Mouse (Mus musculus) spleen, adult 12 weeks (tissue): Measurements from ENCODE around the gene Actbl2.

Experiments used
- DNase-seq: peaks from one replicate; pipeline ENCODE4 v3.0.0; 2022; ENCODE audit warnings: low spot score

The Actbl2 gene

GRCm38 (mm10) chr13:111269789-111270335, 15.0 kb downstream of the Actbl2 start:
- no peak for DNase-seq

- no peak for DNase-seq
Observed at GRCm38 (mm10) chr13:111271868-111272267, 17.1 kb downstream of the Actbl2 start.

- no peak for DNase-seq
Observed at GRCm38 (mm10) chr13:111286461-111287385, 31.9 kb downstream of the Actbl2 start.

- DNase-seq, result no peak
Observed at GRCm38 (mm10) chr13:111291161-111291957, 36.5 kb downstream of the Actbl2 start.

- no peak for DNase-seq
Observed at GRCm38 (mm10) chr13:111291958-111292493, 37.2 kb downstream of the Actbl2 start.

DNA sequence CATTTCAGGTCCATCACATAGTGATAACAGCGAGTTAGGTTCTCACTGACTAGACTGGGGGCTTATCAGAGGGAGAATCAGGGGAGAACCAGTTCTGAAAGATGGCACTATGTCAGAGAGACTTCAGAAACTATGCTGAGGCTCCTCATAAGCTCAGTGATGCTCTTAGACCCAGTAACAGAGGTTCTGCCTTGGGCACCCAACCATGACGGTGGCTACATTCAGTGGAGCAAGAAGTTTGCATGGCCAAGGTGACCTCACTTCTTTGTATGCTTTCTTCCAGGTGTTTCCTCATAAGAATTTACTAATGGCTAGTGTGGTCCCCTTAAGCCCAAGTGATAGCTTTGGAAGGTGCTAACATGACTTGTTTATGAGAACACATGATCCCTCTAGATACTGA, 38.7 kb downstream of the Actbl2 start:
- DNase-seq, result no peak

DNA sequence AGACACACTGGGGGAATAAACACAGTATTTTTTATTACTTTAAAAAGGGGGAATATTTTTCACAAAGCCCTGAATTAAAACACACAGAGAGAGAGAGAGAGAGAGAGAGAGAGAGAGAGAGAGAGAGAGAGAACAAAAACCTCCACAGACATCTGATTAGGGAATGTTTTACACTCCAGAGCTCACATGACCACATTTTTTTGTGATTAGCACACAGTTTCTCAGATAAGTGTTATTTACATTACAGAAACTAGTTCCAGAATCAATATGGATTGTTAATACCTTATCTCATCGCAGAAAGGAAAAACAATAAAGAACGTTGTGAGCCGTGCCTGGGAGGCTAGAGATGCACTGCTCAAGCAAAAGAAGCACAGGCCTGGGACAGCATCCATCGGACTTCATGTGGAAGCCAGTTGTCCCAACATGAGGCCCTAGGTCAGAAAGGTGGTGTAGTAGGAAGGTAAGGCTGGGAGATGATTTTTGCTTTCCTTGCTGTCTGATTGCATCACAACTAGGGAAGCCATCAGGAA, 40.2 kb downstream of the Actbl2 start:
- DNase-seq, result no peak

GRCm38 (mm10) chr13:111296029-111296428, 41.2 kb downstream of the Actbl2 start:
- DNase-seq, result no peak

DNA sequence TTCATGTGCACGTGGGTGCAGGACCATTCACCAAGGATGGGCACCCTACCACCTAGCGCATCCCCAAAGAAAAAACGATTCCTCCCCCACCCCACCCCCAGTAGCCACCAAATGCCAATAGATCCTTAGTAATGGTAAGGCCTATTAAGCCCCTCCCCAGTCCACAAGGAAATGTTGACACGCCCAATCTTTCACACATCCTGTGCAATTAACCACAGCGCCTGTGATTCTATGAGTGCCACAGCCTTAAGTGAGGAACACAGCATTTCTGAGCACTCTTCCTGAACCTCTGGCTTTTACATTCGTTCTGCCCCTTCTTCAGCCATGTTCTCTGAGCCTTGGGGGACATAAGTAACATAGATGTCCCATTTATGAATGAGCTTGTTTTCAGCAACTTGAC, 42.8 kb downstream of the Actbl2 start:
- no peak for DNase-seq

DNA sequence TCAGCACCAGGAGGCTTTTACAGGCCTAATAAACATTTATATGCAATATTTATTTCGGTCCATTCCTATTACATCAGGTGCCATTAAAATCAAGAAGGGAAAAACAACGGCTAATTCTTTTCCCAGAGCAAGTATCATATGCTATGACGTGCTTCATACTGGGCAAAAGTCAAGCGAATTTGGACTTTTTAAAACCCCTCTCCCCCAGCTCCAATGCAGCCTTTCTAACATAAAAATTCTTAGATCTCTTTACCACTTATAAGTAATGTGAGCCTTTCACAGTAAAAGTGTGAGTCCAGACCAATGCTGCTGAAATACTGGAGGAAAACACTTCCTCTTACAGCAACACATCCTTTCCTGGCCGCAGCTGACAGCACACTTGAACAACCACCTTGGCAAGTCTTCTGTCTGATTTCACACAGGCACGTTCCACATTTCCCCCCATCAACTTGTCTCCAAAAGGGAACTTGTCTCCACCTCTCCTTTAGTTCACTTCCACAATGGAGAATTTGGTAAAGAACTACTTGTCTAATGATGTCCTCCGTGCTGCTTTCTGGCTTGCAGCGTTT, 44.4 kb downstream of the Actbl2 start:
- no peak for DNase-seq

DNA sequence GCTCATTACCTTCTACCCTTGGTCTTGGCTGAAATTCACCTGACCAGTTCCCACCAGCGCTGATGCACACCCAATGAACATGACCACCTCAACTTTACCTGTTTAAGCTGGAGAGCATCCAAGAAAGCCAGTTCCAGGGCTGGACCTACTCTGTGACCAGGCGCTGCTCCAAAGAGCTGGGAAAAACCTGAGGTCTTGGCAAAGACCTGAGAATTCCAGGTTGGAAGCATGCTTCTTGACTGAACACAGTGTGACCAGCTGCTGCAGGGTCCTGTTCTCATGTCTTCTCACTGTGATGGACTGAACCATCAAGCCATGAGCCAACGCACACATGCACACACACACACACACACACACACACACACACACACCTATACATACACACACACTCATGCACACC, 46.0 kb downstream of the Actbl2 start:
- no peak for DNase-seq

DNA sequence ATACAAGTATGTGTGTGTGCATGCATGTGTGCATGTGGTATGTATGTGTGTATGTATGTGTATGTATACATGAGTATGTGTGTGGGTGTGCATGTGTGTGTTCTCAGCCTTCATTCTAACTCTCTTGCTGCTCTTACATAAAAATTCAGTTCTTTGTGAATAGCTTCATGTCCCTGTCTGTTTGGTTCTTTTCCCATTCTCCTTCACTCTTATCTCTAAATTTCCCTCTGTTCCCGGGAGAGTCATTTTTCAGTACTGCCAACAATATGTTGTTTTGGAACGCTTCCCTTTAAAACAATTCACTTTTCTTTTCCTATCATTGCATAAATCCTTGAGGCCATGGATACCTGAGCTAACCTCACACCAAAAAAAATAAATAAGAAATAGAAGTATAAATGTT, 46.6 kb downstream of the Actbl2 start:
- no peak for DNase-seq

DNA sequence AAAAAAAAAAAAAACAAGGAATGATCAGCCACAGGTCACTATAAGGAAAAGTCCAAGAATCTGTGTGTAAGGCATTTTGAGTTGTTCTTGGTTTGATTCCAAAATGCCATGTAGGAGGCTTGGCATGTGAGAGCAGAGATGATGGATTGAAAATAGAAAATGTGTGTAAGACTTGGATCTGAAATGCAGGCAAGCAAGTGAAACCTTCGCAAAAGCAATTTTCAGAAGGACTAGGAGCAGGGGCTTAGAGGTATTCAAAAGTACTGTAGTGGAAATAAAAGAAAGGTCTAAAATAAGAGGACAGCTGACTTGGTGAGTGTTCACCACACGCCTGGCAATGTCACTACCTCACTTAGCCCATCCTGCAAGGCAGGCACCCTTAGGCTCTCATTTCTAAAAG, 49.4 kb downstream of the Actbl2 start:
- no peak for DNase-seq

- DNase-seq, result no peak
Observed at GRCm38 (mm10) chr13:111304736-111305135, 49.9 kb downstream of the Actbl2 start.
